Mouse (Mus musculus): Measurements from ENCODE around the gene Btaf1.
A peak's percentile ranks its signal among the peaks of the same experiment; 100 is the strongest.

Gene Btaf1

GRCm38 (mm10) chr19:36897778-36898177 lies 28.1 kb upstream of the Btaf1 start:
- Histone ChIP-seq H3K9me3 (ENCODE audit: low read length) (no peaks in the 10 kb centered on the region), H3K4me1 (replicated peaks; ENCODE audit: low read depth, low read length) (peaks cover 19% of the 10 kb centered on the region), H3K36me3 (ENCODE audit: insufficient read depth, low read length) (peaks cover 24% of the 10 kb centered on the region), H3K4me3 (replicated peaks; ENCODE audit: low read length) (no peak overlapping the region), H3K27me3 (ENCODE audit: insufficient read depth, low read length) (no peaks in the 10 kb centered on the region)
- TF ChIP-seq NANOG (IDR thresholded peaks at IDR 0.05; ENCODE audit: borderline replicate concordance, low read length) = no peak
- peak; percentile 62 for TF ChIP-seq CTCF (conservative IDR thresholded peaks at IDR 0.05; ENCODE audit: low read length)

DNA sequence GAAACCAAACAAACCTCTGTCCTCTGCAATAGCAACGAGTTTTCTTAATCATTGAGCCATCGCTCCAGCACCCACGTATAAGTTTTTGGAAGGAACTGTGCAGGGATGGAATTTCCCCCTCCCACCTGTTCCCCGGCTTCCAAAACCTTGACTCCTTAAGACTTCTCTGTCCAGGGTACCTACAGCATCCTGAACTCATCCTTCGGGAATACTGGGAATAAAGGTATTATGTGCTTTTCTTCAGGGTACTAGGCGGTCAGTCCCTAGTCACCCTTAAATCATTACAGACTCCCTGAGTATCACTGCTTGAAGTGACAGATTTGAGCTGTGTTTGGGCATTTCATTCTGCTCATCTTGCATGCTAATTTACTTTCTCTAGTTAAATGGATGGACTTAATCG lies 22.5 kb upstream of the Btaf1 start:
- no peaks in the 10 kb centered on the region for H3K36me3 ChIP-seq (ENCODE audit: insufficient read depth, low read length)
- H3K4me1 ChIP-seq (replicated peaks; ENCODE audit: low read depth, low read length) = peaks cover 29% of the 10 kb centered on the region
- no peak for TF ChIP-seq NANOG (IDR thresholded peaks at IDR 0.05; ENCODE audit: borderline replicate concordance, low read length)
- TF ChIP-seq CTCF (conservative IDR thresholded peaks at IDR 0.05; ENCODE audit: low read length) = no peak
- no peak for TF ChIP-seq POU5F1 (IDR thresholded peaks at IDR 0.05; ENCODE audit: borderline replicate concordance, low read length)
- peak overlapping the region; percentile 77 for H3K4me3 ChIP-seq (replicated peaks; ENCODE audit: low read length)
- H3K9me3 ChIP-seq (ENCODE audit: low read length) = no peaks in the 10 kb centered on the region
- no peaks in the 10 kb centered on the region for H3K27me3 ChIP-seq (ENCODE audit: insufficient read depth, low read length)

DNA sequence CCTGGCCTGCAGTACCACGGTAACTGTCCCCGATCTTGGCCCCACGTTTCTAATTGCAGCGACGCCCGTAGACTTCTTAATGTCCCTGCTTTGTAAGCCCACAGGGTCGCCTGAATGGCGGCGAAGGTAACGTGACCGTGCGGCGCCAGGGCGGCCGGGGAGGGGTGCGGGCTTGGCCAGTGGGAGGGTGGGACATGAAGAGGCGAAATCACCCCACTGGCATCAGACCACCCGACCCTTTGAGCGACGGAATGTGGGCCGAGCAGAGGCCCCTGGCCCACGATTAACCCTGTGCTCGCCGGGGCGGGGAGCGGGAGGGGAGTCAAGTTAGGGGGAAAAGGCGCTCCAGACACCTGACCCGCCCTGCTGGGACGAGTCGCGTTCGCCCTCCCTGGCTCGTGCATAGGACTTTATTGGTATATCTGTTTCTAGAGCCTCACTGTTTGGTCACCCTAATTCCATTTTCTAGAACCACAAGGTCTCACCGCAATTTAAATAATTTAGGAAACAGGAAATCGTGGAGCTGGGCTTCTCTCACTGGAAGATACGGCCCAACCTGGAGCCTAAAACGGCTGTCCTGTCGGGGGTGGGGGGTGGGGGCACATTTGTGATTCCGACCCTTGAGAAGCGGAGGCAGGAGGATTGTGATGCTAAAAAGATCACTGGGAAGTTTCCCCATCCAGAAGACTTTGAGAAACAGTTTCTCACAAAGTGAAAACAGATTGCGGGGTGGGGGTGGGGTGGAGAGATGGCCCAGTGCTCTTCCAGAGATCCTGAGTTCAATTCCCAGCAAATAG lies 21.5 kb upstream of the Btaf1 start:
- Histone ChIP-seq H3K27me3 (ENCODE audit: insufficient read depth, low read length) (no peaks in the 10 kb centered on the region), H3K36me3 (ENCODE audit: insufficient read depth, low read length) (no peaks in the 10 kb centered on the region), H3K9me3 (ENCODE audit: low read length) (no peaks in the 10 kb centered on the region), H3K4me3 (replicated peaks; ENCODE audit: low read length) (peak overlapping the region; percentile 77), H3K4me1 (replicated peaks; ENCODE audit: low read depth, low read length) (peaks cover 29% of the 10 kb centered on the region)
- TF ChIP-seq CTCF (conservative IDR thresholded peaks at IDR 0.05; ENCODE audit: low read length) (no peak), POU5F1 (IDR thresholded peaks at IDR 0.05; ENCODE audit: borderline replicate concordance, low read length) (peak; percentile 37; the same call in 1 of the 2 replicates), NANOG (IDR thresholded peaks at IDR 0.05; ENCODE audit: borderline replicate concordance, low read length) (no peak)

DNA sequence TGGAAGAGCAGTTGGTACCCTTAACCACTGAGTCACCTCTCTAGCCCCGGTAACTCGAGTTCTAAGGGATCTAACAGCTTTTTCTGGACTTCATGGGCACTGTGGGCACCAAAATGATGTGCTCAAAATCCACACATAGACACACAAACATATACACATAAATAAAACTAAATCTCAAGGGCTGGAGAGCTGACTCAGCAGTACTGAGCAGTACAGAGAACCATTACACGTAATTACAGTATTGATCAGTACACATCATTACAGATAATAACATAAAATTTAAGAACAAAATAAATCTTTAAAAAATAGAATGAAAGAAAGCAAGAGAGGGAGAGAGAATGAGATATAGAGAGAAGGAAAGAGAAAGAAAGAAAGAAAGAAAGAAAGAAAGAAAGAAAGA lies 16.7 kb upstream of the Btaf1 start:
- TF ChIP-seq POU5F1 (IDR thresholded peaks at IDR 0.05; ENCODE audit: borderline replicate concordance, low read length) (no peak), NANOG (IDR thresholded peaks at IDR 0.05; ENCODE audit: borderline replicate concordance, low read length) (no peak), CTCF (conservative IDR thresholded peaks at IDR 0.05; ENCODE audit: low read length) (no peak)
- no peaks in the 10 kb centered on the region for H3K36me3 ChIP-seq (ENCODE audit: insufficient read depth, low read length)
- H3K4me3 ChIP-seq (replicated peaks; ENCODE audit: low read length) = no peak overlapping the region
- H3K4me1 ChIP-seq (replicated peaks; ENCODE audit: low read depth, low read length) = peaks cover 35% of the 10 kb centered on the region
- no peaks in the 10 kb centered on the region for H3K9me3 ChIP-seq (ENCODE audit: low read length)
- H3K27me3 ChIP-seq (ENCODE audit: insufficient read depth, low read length) = peaks cover 12% of the 10 kb centered on the region

- Histone ChIP-seq H3K4me1 (replicated peaks; ENCODE audit: low read depth, low read length) (peaks cover 35% of the 10 kb centered on the region), H3K36me3 (ENCODE audit: insufficient read depth, low read length) (no peaks in the 10 kb centered on the region), H3K27me3 (ENCODE audit: insufficient read depth, low read length) (peaks cover 12% of the 10 kb centered on the region), H3K4me3 (replicated peaks; ENCODE audit: low read length) (peak overlapping the region; percentile 45), H3K9me3 (ENCODE audit: low read length) (no peaks in the 10 kb centered on the region)
- TF ChIP-seq CTCF (conservative IDR thresholded peaks at IDR 0.05; ENCODE audit: low read length) (peak; percentile 57), NANOG (IDR thresholded peaks at IDR 0.05; ENCODE audit: borderline replicate concordance, low read length) (no peak), POU5F1 (IDR thresholded peaks at IDR 0.05; ENCODE audit: borderline replicate concordance, low read length) (no peak)
Measured at GRCm38 (mm10) chr19:36909676-36910292, 16.1 kb upstream of the Btaf1 start.

DNA sequence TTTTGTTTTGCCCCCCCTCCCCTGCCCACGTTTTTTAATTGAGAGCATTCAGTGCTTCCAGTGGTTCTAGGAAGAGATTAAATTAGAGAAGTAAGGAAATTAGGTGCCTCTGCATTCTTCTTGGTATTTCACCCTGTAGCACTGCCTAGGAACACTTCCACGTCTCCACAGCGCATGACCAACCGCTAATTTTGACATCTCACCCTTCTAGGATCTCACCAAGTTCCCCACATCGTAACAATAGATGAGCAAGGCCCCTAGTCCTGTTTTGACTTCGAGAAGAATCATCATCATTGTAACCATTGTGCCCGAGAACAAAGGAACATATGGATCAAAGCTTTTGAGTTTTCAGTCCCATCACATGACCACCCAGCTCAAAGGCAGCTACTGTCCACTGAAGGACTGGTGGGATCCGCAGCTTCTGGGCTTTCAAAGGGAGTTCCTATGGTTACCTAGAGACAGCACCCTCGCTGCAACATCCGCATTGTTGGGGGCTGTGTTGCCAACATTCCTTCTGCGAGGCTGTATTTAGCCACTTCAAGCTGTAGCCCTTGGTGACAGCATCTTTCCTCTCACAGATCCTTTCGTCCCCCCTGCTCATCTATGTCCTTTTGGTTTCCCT lies 15.3 kb upstream of the Btaf1 start:
- Histone ChIP-seq H3K27me3 (ENCODE audit: insufficient read depth, low read length) (peaks cover 16% of the 10 kb centered on the region), H3K4me1 (replicated peaks; ENCODE audit: low read depth, low read length) (peaks cover 30% of the 10 kb centered on the region), H3K9me3 (ENCODE audit: low read length) (no peaks in the 10 kb centered on the region), H3K4me3 (replicated peaks; ENCODE audit: low read length) (no peak overlapping the region), H3K36me3 (ENCODE audit: insufficient read depth, low read length) (no peaks in the 10 kb centered on the region)
- TF ChIP-seq NANOG (IDR thresholded peaks at IDR 0.05; ENCODE audit: borderline replicate concordance, low read length) = no peak
- TF ChIP-seq CTCF (conservative IDR thresholded peaks at IDR 0.05; ENCODE audit: low read length) = no peak
- no peak for TF ChIP-seq POU5F1 (IDR thresholded peaks at IDR 0.05; ENCODE audit: borderline replicate concordance, low read length)

- Histone ChIP-seq H3K4me3 (replicated peaks; ENCODE audit: low read length) (no peak overlapping the region), H3K36me3 (ENCODE audit: insufficient read depth, low read length) (no peaks in the 10 kb centered on the region), H3K9me3 (ENCODE audit: low read length) (no peaks in the 10 kb centered on the region), H3K4me1 (replicated peaks; ENCODE audit: low read depth, low read length) (peaks cover 20% of the 10 kb centered on the region), H3K27me3 (ENCODE audit: insufficient read depth, low read length) (peaks cover 33% of the 10 kb centered on the region)
- no peak for TF ChIP-seq NANOG (IDR thresholded peaks at IDR 0.05; ENCODE audit: borderline replicate concordance, low read length)
- TF ChIP-seq POU5F1 (IDR thresholded peaks at IDR 0.05; ENCODE audit: borderline replicate concordance, low read length) = no peak
- no peak for TF ChIP-seq CTCF (conservative IDR thresholded peaks at IDR 0.05; ENCODE audit: low read length)
Measured at GRCm38 (mm10) chr19:36913064-36913463, 12.8 kb upstream of the Btaf1 start.

- H3K27me3 ChIP-seq (ENCODE audit: insufficient read depth, low read length) = peaks cover 47% of the 10 kb centered on the region
- H3K4me1 ChIP-seq (replicated peaks; ENCODE audit: low read depth, low read length) = peaks cover 19% of the 10 kb centered on the region
- no peak for TF ChIP-seq POU5F1 (IDR thresholded peaks at IDR 0.05; ENCODE audit: borderline replicate concordance, low read length)
- no peak for TF ChIP-seq NANOG (IDR thresholded peaks at IDR 0.05; ENCODE audit: borderline replicate concordance, low read length)
- no peak for TF ChIP-seq CTCF (conservative IDR thresholded peaks at IDR 0.05; ENCODE audit: low read length)
- H3K9me3 ChIP-seq (ENCODE audit: low read length) = no peaks in the 10 kb centered on the region
- no peak overlapping the region for H3K4me3 ChIP-seq (replicated peaks; ENCODE audit: low read length)
- no peaks in the 10 kb centered on the region for H3K36me3 ChIP-seq (ENCODE audit: insufficient read depth, low read length)
Measured at GRCm38 (mm10) chr19:36916206-36916605, 9.7 kb upstream of the Btaf1 start.
